Mouse (Mus musculus) heart, postnatal 0 days (tissue): ENCODE measurements around the gene Gm49405. TPM values are rescaled to one million over a fixed set of nuclear protein-coding genes. Genes with fewer than 3 reads are reported as not detected.
A peak's percentile ranks its signal among the peaks of the same experiment; 100 is the strongest.
"Not testable (repeated sequence)": the region's sequence is repeated elsewhere in the genome, so short reads cannot be mapped to it uniquely, and the experiment has no call there.

Experiments used
- ATAC-seq: fragments of 200-750 bp; cut with Nextera tagmentation; 2 replicates; pipeline ENCODE4 v1.8.0; 2017; ENCODE audit warnings: low read depth, moderate number of reproducible peaks, moderate library complexity; ENCODE audit not compliant: insufficient read depth
- DNase-seq: peaks from one replicate; pipeline ENCODE4 v3.0.0-alpha.2; 2016; ENCODE audit warnings: low spot score
- H3K27ac ChIP-seq: fragments of 300-500 bp; sonication (generic); 2 replicates; pipeline ENCODE4 v1.5.1; 2014; ENCODE audit warnings: low read depth, mild to moderate bottlenecking
- H3K27me3 ChIP-seq: fragments of 300-500 bp; sonication (generic); 2 replicates; pipeline ENCODE4 v1.6.1; 2014; ENCODE audit warnings: low read length, mixed read lengths; ENCODE audit not compliant: control insufficient read depth, insufficient read depth
- H3K36me3 ChIP-seq: fragments of 300-500 bp; sonication (generic); replicated peaks from 2 replicates; pipeline ENCODE4 v1.6.1; 2014; ENCODE audit warnings: low read length, mixed read lengths; ENCODE audit not compliant: control insufficient read depth, insufficient read depth
- H3K4me1 ChIP-seq: fragments of 300-500 bp; sonication (generic); 2 replicates; pipeline ENCODE4 v1.6.1; 2014; ENCODE audit warnings: antibody characterized with exemption; ENCODE audit not compliant: control insufficient read depth, insufficient read depth
- H3K4me2 ChIP-seq: fragments of 300-500 bp; sonication (generic); 2 replicates; pipeline ENCODE4 v1.6.1; 2014; ENCODE audit warnings: low read depth, mild to moderate bottlenecking, low read length, moderate library complexity
- H3K4me3 ChIP-seq: fragments of 300-500 bp; sonication (generic); 2 replicates; pipeline ENCODE4 v1.5.1; 2014; ENCODE audit warnings: low read depth, low read length
- H3K9ac ChIP-seq: fragments of 300-500 bp; sonication (generic); replicated peaks from 2 replicates; pipeline ENCODE4 v1.6.1; 2014; ENCODE audit warnings: low read depth, low read length, mixed read lengths
- H3K9me3 ChIP-seq: fragments of 300-500 bp; sonication (generic); replicated peaks from 2 replicates; pipeline ENCODE4 v1.6.1; 2016; ENCODE audit warnings: low read length; ENCODE audit not compliant: control insufficient read depth
- CTCF ChIP-seq: IDR thresholded peaks from 2 replicates; pipeline ENCODE4 v1.5.1; 2016; ENCODE audit warnings: antibody characterized with exemption, control low read depth, low read depth
- EP300 ChIP-seq: IDR thresholded peaks from 2 replicates; pipeline ENCODE4 v1.6.1; 2016; ENCODE audit warnings: antibody characterized with exemption, low read depth
- WGBS: fragments of 180-500 bp; shearing (Covaris S2); extraction: QIAGEN DNeasy Blood & Tissue Kit; methylation state at CpG from one replicate; pipeline ENCODE4 v1.1.7; 2014; 5-methylcytosine and 5-hydroxymethylcytosine counted together
- polyA plus RNA-seq: library from polyadenylated mRNA; unstranded; fragments of >200 nt; fragmentation: Nextera tagmentation; extraction: Ambion mirVana; gene quantifications from 2 replicates; pipeline ENCODE4 v1.2.1, GENCODE M21; 2015
- total RNA-seq: library from RNA; depleted of rRNA; stranded (reverse); fragments of >200 nt; gene quantifications from 2 replicates; pipeline ENCODE4 v1.2.3, GENCODE M21; 2014; ENCODE audit warnings: low replicate concordance; rRNA removed

Gm49405 gene
- total RNA-seq (4.0 and 7.0 TPM in 2 replicates), polyA plus RNA-seq (3.6 and 4.0 TPM in 2 replicates)

DNA sequence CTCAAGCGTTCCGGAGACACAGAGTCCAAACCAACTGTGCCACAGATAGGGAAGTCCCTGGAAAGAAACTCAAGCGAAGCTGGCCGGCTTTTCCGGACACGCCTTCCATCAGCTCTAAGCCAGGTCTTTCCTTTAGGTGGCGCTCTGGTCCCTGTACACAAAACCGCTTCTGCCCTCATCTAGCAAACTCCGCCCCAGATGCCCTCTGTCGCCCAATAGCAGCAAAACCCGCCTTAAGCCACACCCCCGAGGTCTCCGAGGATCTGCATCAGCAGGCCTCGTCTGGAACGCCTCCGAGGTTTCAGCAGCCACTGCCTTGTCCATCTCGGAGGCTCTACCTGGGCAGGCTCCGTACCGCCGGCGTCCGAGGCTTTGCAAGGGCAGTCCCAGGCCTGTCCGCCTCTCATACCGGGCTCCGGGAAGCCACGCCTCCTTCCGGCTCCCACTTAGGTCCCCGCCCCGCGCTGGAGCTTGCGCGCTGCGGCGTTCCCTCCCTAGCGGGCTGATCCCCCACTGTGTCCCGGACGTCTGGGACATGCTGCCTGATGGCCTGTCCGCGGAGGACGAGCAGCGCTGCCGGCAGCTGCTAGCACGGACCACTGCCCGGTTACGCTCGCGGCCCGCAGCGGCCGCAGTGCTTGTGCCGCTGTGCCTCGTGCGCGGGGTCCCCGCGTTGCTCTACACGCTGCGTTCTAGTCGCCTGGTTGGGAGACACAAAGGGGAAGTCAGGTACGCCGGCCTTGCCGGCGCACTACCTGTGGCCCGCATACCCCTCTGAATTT lies at the start of gene Gm49405, which contains the start of gene Nudt8:
Gm49405 (plus strand) TSS at position 508 of the 782 bp plus-strand sequence.
Nudt8 (plus strand) TSS at position 462 of the 782 bp plus-strand sequence.
- Histone ChIP-seq H3K9ac (peak within 1 kb of the TSS; percentile 54), H3K4me1 (peaks cover 39% of the 10 kb centered on the region), H3K9me3 (no peaks in the 10 kb centered on the region), H3K27ac (peak within 1 kb of the TSS; percentile 95), H3K36me3 (no peaks in the 10 kb centered on the region), H3K4me2 (peak within 1 kb of the TSS; percentile 74), H3K4me3 (peak within 1 kb of the TSS; percentile 67), H3K27me3 (no peaks in the 10 kb centered on the region)
- TF ChIP-seq EP300 (no peak), CTCF (peak; percentile 76)
- ATAC-seq (peak; percentile 84), DNase-seq (peak; percentile 98)
- WGBS, result under 1% methylated on average over 61 of the region's 64 CpGs

DNA sequence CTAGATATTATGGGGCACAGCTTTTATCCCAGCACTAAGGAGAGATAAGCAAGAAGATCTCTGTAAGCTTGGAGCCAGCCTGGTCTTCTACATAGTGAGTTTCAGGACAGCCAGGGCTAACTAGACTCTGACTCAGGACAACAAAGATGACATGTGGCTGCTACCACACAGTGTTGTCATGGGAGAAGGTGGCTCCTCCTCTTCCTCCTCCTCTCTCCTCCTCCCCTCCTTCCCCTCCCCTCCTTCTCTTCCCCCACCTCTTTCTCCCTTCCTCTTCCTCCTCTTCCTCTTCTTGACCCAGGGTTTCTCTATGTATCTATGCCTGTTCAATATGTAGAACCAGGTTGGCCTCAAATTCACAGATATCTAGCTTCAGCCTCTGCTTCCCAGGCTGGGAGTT lies 49.0 kb upstream of the Gm49405 start:
- H3K9ac ChIP-seq, result no peak overlapping the region
- DNase-seq (no peak), ATAC-seq (no peak)
- H3K27ac ChIP-seq, result no peak overlapping the region
- no peak overlapping the region for H3K4me2 ChIP-seq
- no peak for TF ChIP-seq CTCF
- TF ChIP-seq EP300, result no peak
- no peaks in the 10 kb centered on the region for H3K27me3 ChIP-seq
- H3K9me3 ChIP-seq, result no peaks in the 10 kb centered on the region
- H3K4me3 ChIP-seq, result no peak overlapping the region
- H3K4me1 ChIP-seq, result 0 out of 2 replicates have a peak, but pooled peaks cover 2% of the 10 kb centered on the region
- peaks cover 6% of the 10 kb centered on the region; the same call in 1 of the 2 replicates for H3K36me3 ChIP-seq

DNA sequence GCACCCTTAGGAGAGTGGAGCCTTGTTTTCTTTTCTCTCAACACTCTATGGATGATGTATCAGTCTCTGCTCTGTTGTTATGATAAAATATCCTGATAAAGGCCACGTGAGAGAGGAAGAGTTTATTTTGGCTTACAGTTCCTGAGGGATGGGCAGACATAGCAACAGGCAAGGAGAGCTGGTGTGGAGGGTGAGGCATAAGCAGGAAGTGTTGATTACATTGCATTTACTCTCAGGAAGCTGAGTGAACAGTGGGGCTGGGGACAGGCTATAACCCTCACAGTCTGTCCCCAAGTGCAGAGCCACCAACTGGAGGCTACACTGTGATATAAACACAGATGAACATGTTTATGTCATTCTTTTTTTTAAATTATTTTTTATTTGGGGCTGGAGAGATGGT lies 48.3 kb upstream of the Gm49405 start:
- no peak overlapping the region for H3K4me3 ChIP-seq
- no peak for ATAC-seq
- H3K36me3 ChIP-seq, result peaks cover 6% of the 10 kb centered on the region; the same call in 1 of the 2 replicates
- TF ChIP-seq EP300 (no peak), CTCF (no peak)
- DNase-seq, result no peak
- H3K4me1 ChIP-seq, result no peaks in the 10 kb centered on the region
- no peak overlapping the region for H3K9ac ChIP-seq
- H3K9me3 ChIP-seq, result no peaks in the 10 kb centered on the region
- H3K27me3 ChIP-seq, result no peaks in the 10 kb centered on the region
- no peak overlapping the region for H3K4me2 ChIP-seq
- 21% methylated on average over 1 of the region's 1 CpGs for WGBS
- H3K27ac ChIP-seq, result no peak overlapping the region

DNA sequence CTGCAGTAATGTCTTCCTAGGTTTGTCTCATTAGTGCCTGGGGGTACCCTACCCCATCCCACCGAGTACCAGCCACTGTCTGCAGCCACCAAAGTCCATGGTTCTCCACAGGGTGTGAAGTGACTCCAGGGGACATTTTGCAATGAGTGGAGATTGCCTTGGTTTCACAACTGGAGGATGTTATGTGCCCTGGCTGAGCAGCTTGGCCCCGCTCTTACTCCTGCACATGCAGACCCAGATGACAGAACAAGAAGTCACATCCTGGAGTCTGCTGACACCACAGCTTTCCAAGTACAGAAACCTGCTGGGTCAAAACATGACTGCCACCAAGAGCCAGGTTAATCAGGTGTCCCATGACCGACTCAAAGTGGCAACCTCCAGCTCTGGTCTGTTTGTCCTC lies 45.4 kb upstream of the Gm49405 start:
- Histone ChIP-seq H3K9ac (no peak overlapping the region), H3K9me3 (no peaks in the 10 kb centered on the region), H3K36me3 (no peaks in the 10 kb centered on the region), H3K4me2 (no peak overlapping the region), H3K27me3 (no peaks in the 10 kb centered on the region), H3K4me3 (no peak overlapping the region), H3K27ac (no peak overlapping the region), H3K4me1 (no peaks in the 10 kb centered on the region; the same call in 1 of the 2 replicates)
- no peak for DNase-seq
- 88% methylated on average over 3 of the region's 3 CpGs for WGBS
- TF ChIP-seq EP300, result no peak
- no peak for TF ChIP-seq CTCF
- ATAC-seq, result no peak

DNA sequence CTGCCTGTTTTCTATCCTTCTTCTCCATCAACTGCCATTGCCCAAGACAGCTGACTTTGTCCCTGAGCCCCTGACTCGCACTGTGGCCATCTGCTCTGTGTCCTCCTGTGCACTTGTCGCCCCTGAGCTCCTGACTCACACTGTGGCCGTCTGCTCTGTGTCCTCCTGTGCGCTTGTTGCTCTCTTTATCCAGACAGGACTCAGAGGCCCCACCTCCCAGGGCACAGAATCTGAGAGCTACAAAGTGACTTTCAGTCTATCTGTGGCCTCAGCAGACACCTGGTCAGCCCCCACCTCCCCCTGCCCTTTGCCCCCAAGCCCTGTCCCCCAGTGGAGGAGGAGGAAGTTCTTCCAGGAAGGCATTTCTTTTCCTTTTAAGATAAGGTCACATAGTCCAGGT lies 44.6 kb upstream of the Gm49405 start:
- H3K9ac ChIP-seq, result no peak overlapping the region

DNA sequence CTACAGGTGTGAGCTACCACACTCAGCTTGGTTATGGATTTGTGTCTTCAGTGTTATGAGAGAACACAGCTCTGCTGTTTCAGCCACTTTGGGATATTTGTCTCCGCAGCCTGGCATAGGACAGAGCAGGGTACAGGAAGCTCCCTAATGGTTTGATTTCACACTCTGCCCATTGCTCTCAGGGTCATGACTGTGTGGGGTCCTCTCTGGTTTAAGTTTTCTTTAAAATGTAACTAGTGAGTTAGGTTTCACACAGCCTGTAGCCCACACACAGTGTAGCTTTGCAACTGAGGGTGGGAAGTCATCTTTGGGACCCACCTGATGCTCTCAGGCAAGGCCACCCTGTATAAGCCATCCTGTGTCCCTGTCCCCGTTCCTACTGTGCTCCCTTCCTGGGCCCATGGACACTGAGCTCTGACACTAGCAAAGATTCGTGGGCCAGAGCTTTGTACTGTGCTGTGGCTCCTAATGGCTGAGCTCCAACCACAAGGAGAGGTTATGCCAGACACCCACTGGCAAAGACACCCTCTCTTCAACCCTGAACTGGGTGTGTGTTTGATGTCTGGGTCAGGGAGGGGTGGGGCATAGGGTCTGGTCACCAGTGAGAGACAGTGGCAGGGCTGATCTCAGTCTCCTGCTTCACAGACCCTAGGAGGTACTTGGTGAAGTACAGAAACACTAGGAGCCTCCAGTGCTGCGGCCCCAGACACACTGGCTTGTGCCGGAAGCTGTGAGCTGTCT lies 43.0 kb upstream of the Gm49405 start:
- DNase-seq, H3K36me3 ChIP-seq, H3K27me3 ChIP-seq, H3K9me3 ChIP-seq, H3K9ac ChIP-seq, H3K4me1 ChIP-seq, H3K4me2 ChIP-seq, H3K4me3 ChIP-seq, ATAC-seq, H3K27ac ChIP-seq: not testable (repeated sequence)
- 74% methylated on average over 5 of the region's 5 CpGs for WGBS

More for the DNA sequence above, 44.6 kb upstream of the Gm49405 start:
- TF ChIP-seq CTCF, result no peak
- no peak for TF ChIP-seq EP300
- H3K4me1 ChIP-seq, result no peaks in the 10 kb centered on the region; the same call in 1 of the 2 replicates
- 23% methylated on average over 4 of the region's 4 CpGs for WGBS
- no peak overlapping the region for H3K27ac ChIP-seq
- H3K4me2 ChIP-seq, result no peak overlapping the region
- peak; percentile 44; the same call in 1 of the 2 replicates for ATAC-seq
- no peaks in the 10 kb centered on the region for H3K27me3 ChIP-seq
- no peaks in the 10 kb centered on the region for H3K36me3 ChIP-seq
- no peak overlapping the region for H3K4me3 ChIP-seq
- no peak for DNase-seq
- H3K9me3 ChIP-seq, result no peaks in the 10 kb centered on the region
